Mouse (Mus musculus): ENCODE data around the gene Snx7.

The Snx7 gene

DNA sequence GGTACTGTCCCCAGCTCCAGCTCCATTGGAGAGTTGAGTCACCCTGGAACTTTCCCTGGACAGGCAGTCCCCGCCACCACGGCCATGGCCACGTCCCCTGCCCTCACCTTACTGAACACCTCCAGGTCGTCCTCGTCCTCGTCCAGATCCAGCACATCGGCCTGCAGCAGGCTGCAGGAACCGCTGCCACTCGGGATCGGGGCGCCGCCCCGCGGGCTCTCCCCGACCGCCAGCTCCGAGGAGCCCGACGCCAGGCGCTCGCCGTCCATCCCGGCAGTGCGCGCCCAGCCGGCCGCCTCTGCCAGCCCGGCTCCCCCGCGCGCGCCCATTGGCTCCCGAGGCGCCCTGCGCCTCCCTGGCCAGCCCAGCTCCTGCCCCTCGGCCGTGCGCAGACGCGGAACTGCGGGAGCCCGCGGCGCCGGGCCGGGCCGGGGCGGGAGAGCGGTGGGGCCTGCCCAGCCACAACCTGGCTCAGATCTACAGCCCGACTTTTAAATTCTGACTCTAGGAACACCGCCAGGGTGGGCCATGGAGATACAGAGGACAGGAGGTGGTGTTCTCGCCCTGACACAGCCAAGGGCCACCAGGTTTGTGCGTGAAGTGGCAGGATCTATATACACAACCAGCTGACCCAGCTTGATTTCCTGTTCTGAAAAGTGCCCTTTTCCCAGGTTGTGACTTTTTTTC is at the start of gene Snx7:
Gene Snx7, minus strand, starts transcription at position 300 of the 687 bp plus-strand sequence.
- peak; percentile 75 for DNase-seq (ENCODE audit: low spot score)

DNA sequence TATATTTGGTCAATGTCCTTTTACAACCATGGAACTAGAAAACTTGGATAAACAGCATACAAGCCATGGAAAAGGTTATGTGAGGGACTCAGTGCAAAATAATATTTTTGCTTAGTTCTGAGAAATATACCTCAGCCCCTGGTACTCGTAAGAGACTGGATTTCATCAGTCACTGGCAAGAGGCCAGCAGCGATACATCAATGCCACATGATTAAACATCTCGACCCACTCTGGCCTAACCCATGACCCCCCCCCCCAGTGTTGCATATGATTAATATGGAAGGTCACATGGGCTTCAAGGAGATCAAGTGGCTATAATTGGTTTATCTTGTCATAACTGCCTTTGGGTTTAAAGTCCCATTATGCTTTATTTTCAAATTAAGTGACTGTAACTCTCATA is 46.7 kb upstream of the Snx7 start:
- DNase-seq (ENCODE audit: low spot score), result no peak

DNA sequence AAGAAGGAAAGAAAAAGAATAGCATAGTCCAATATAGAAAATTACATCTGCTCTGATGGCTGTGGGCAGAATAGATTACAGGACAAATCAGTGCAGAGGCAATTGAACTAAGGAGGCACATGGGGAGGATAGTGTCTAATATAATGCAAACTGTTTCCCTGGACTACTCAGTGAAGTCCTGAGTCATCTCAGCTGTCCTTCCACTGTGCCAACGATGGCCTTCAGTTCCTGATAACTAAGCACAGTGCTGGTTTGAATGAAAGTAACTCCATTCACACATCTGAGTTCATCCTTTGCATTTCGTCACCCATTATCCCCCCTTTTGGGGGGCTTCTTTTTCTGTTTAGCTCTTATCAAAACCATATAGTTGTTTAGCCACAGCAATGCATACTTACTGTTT is 25.0 kb upstream of the Snx7 start:
- no peak for DNase-seq (ENCODE audit: low spot score)

DNA sequence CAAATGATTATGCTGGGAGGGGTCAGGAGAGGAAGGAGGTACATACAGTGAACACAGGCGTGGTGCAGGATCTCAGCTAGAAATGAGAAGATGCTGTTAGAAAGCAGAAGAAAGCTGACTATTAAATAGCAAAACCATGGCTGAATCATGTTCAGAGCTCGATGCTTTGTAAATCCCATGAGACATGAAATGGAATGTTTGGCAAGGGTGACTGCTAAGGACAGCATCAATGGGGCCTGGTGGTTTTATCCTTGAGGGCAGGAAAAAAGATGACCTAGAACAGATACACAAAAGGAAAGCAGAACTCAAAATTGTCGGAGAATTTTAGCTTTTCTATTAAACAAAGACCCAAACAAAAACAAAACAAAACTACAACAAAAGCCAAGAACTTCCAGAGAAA is 6.7 kb upstream of the Snx7 start:
- no peak for DNase-seq (ENCODE audit: low spot score)

DNA sequence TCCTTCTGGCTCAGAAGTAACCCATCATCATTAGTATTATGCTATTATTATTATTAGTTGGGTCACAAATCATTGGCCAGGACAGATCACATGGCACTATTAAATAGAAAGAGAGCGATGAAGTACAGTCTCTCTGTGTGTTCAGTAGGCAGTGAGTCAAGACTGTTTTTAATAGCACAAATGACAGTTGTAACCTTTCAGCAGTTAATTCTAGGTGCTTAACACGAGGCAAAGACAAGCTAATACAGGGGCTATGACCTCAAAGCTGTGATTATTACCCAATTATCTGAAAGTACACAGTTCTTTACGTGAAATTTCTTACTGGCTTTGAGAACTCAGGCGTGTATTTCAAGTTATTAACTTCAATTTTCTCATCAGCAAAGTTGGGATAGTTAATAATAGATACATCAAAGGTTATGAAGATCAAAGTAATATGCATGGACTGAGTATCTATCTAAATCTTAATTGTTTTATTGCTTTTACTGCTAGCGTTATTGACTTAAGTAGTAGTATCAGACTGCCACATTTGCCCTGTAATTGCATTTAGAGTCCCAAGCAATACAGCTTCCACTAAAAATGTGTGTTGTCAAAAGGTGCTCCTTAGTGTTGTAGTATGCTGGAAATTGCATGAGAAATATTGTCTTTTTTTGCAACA is 4.6 kb upstream of the Snx7 start:
- DNase-seq (ENCODE audit: low spot score), result no peak

GRCm38 (mm10) chr3:117869324-117869715 is 584 bp upstream of the Snx7 start:
- DNase-seq (ENCODE audit: low spot score), result no peak

DNA sequence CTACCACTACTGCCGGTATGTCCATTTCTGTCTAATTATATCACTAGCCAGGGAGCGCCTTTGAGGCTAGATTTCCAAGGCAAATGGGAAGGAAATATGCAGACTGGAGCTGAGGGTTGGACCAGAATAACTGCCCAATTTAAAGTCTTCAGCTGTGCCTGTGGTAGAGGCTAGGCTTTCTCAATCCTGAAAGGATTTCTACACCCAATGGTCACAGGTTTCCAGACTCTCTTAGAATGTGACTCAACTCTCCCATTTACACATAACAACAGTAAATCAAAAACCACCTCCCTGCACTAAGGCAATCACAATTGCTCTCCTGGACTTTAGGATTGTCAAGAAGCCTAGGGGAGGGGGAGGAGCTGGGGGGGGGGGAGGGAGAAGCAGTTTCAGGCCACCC is 645 bp downstream of the Snx7 start:
- DNase-seq (ENCODE audit: low spot score), result no peak

DNA sequence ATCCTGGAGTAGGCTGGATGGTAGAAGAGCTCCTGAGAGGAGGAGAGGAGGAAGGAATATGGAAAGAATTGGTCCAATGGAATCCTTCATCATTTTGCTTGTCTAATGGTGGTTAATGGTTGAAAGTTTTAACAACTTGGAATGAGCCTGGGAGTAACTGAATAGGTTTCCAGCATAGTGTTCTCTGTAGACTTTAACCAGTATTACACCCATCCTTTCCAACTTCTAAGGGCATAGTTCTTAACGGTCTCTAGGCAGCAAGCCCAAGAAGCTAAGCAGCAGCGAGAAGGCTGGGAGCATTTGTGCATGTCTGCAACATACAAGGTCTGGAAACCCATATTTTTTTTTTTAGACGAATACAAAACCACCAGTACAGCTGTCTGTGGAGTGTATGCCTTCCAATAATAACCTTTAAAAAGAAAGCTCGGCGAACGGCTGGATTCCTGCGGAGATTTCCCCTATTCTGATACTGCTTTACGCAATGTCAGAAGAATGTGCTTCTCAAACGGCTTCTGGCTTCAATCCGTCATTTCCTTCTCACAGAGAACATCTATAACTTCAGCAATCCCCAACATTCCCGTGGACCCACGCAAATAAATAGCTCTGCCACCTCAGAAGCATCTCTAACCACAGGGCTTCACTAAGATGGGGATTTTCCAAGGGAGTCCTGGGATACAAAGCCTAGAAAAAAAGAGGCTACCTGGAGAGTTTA is 1.9 kb downstream of the Snx7 start:
- no peak for DNase-seq (ENCODE audit: low spot score)

DNA sequence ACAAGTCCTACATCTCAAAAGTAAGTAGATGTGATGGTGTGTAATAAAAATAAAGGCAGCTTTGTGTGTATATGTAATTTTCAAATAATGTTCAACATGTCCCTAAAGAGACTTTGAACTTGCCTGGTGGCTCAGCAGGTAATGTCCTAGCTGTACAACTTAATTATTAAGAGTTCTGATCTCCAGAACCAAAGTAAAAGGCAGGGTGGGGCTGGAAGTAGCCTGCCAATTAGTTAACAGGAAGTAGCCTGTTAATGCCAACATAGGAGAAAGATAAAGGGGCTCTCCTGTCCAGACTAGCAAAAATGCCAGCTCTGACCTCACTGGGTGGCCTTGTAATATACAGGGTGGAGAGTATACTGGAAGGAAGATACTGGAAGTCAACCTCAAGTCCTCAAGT is 3.1 kb downstream of the Snx7 start:
- no peak for DNase-seq (ENCODE audit: low spot score)

GRCm38 (mm10) chr3:117862951-117863350 is 5.8 kb downstream of the Snx7 start:
- DNase-seq (ENCODE audit: low spot score), result no peak

DNA sequence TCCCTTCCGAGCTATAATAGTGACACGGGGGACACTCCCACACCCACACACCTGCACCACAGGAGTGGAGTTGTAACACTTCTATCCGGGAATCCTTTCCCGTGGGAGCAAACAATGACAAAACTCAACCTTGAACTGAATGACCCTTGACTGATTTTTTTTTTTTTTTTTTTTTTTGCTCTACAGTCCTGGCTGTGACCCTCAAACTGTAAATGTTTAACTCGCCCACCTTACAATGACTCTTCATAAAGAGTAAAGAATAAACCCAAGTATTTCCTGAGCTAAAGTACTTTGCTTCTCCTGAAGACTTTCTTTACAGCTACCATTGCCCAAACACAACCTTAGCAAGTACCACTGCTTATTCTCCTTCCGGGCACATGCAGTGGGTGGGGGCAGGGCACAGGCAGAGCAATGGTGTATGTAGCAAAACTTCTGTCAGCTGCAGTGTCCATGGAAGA is 6.7 kb downstream of the Snx7 start:
- no peak for DNase-seq (ENCODE audit: low spot score)

DNA sequence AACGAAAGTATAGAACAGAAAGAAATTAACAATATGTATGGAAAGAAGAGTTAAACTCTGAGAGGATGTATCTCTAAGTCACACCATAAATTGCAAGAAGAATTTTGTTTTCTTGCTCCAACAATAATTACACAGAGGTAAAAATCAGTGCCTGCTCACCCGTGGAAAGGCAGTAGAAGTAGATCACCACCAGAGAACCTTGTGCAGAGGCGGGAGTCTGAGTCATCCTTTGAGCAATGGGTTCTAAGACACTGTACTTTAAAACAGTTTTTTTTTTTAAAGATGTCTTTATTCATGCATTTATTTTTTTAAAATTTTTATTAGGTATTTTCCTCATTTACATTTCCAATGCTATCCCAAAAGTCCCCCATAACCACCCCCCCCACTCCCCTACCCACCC is 9.7 kb downstream of the Snx7 start:
- DNase-seq (ENCODE audit: low spot score), result no peak

DNA sequence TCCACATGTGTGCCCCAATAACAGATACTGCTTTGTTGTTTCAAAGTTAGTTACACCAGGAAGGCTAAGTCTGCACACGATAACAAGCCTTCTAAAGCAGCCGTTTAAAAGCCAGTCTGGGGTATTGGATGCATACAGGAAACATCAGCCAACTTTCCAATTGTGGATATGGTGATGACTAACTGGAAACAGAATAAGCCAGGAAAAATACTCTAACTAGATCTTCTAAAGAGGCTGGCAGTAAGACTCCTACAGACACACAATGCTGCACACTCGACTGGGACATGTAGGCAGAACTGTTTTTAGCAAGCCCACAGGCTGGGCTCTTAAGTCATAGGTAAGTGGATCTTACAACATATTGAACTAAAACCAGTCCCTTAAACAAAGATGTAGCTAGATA is 15.0 kb downstream of the Snx7 start:
- DNase-seq (ENCODE audit: low spot score), result no peak

- DNase-seq (ENCODE audit: low spot score), result no peak
Observed at GRCm38 (mm10) chr3:117852054-117852361, 16.7 kb downstream of the Snx7 start.

GRCm38 (mm10) chr3:117851278-117852053 is 17.3 kb downstream of the Snx7 start:
- DNase-seq (ENCODE audit: low spot score), result no peak

GRCm38 (mm10) chr3:117848866-117849265 is 19.9 kb downstream of the Snx7 start:
- DNase-seq (ENCODE audit: low spot score), result no peak

- DNase-seq (ENCODE audit: low spot score), result no peak
Observed at GRCm38 (mm10) chr3:117842658-117843057, 26.1 kb downstream of the Snx7 start.

DNA sequence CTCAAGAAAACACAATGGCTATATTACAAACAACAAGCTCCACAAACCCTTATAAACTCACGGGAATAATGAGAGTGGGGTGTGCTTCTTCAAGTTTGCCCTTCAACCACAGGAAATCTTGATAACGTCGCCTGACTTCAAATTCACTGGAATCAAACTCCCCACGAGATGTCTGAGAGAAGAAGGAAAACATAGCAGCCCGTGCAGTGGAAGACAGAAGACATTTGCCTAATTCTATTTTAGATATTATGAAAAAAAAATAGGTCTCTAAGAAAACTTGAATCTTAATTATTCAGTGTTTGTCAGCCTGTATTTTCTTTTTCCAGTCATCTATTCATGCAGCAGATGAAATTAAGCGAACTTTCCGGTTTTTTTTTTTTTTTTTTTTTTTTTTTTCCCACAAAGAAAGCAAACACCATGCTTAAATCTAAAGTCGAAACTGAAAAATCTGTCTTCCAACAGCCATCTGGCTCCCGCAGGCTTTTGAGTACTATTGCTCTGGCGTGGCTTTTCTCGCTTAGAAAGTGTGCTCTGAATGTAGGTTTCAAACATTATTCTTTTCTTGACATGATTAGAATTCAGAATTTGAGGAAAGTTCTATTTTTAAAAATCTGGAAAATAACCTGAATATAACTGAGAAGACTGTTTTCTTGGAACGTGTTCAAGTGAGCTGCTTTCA is 28.7 kb downstream of the Snx7 start:
- DNase-seq (ENCODE audit: low spot score), result no peak

DNA sequence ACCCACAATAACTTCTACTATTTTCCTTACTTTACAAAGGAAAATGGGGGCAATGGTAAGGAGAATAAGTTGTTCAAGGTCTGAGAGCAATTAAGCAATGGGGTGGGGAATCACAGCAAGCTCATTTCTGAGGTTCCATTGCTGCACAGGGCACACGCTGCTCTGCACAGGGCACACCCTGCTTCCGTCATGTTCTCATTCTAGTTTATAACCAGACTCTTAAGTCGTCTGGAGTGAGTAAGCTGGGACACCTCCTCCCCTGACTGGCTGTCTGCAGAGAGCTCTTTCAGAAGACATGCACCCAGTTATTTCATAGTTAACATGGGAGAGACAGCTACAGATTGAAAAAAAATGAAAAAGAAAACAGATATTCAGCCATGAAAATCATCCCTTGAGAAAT is 30.7 kb downstream of the Snx7 start:
- no peak for DNase-seq (ENCODE audit: low spot score)

GRCm38 (mm10) chr3:117826486-117827200 is 42.1 kb downstream of the Snx7 start:
- DNase-seq (ENCODE audit: low spot score), result no peak

DNA sequence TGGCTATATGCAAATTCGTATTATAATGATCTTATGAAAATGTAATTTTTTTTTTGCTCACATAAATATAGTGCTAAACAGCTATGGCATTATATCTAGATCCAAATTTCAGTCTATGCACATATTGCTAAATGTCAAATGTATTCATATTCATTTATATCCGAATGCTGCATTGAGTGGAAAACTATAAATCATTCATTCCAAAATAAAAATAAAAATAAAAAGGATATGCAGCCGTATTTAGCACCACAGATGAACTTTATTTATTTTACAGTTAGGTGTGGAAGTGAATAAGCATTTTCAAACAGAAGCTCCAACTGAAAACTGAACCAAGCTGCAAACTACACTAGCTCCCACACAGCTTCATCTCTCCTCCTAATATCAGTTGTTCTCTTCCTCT is 45.5 kb downstream of the Snx7 start:
- DNase-seq (ENCODE audit: low spot score), result no peak

All from ovary, postnatal 10 days (tissue).